Mouse (Mus musculus): ENCODE measurements around the gene Foxk1. TPM values are rescaled to one million over a fixed set of nuclear protein-coding genes. Genes with fewer than 3 reads are reported as not detected.
A peak's percentile ranks its signal among the peaks of the same experiment; 100 is the strongest.

The Foxk1 gene
- total RNA-seq, 2 experiments from 2014 or later, result 34.5 to 35.6 TPM

DNA sequence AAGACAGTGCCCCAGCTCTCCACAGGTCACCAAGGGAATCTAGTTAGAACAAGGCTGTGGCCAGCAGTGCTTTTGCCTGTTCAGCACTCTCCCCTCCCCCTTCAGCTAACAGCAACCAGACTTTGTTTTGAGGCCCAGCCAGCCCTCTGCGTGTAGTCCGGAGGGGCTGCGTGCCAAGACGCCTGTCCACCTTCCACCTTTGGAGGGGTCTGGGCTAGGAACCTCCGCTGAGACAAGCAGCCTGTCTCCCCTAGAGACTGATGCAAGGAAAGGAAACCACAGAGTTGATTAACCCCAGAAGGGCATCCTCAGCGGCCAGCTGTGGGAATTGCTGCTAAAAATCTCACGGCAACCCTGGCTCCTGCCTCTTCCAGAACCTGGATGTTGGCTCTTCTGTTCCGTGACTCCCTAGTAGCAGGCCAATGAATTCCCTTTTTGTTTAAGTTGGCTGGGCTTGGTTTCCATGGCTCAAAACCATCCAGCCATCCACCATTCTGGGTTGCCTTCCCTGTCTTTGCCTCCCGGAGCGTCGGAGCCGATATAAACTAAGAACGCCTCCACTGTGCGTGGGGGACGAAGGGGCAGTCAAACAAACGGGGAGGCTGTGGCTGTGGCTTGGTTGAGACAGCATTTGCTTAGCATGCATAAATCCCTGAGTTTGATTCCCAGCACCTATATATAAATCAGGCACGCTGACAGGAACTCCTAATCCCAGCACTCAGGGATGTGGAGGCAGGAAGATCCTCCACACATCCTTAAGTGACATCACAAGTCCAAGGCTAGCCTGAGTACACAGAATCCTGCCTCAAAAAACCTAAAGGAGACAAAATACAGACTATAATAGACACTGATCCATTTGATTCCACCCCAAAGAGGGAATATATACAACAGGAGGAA, 14.3 kb upstream of the Foxk1 start:
- peak; percentile 67 for DNase-seq
- intact Hi-C loops (cut with DNase I), result no loop called here

GRCm38 (mm10) chr5:142387716-142388115, 13.6 kb upstream of the Foxk1 start:
- DNase-seq, result no peak
- intact Hi-C loops (cut with DNase I), result no loop called here

DNA sequence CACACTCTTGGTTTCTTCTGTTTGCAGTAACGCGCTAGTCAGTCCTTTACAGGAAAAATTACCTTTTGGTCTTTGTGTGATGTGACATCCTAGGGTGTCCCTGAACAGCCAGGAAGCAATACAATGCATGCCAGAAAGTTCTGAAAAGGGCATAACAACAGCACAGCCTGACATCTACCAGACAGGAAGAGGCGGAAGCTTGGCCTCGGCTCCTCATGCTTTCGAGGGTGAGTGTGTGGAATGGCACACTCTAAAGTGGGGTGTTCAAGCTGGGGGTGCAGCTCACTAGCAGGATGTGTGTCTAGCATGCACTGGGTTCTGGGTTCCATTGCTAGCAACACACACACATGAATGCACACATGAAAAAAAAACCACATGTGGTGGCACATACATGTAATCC, 9.6 kb upstream of the Foxk1 start:
- DNase-seq, result no peak
- intact Hi-C loops (cut with DNase I), result no loop called here

DNA sequence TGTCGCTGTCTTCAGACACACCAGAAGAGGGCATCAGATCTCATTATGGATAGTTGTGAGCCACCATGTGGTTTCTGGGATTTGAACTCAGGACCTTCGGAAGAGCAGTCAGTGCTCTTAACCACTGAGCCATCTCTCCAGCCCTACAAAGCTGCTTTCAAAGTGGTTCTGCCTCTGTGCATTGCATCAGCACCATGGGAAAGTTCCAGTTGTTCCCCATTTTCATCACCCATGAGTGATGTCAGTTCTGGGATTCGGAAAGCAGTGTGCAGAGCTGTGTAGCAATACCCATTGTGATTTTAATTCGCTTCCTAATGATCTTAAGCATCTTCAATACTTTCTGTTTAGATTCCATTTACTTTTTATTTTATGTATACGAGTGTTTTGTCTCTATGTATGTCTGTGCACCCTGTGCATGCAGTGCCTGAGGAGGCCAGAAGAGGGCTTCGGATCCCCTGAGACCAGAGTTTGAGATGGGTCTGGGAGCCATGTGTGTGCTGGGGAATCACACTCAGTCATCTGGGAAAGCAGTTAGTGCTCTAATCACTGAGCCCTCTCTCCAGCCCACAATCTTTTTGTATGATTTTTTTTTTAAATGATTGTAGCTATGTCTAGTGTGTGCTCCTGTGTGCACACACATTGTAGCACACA, 6.6 kb upstream of the Foxk1 start:
- intact Hi-C loops (cut with DNase I), result no loop called here

DNA sequence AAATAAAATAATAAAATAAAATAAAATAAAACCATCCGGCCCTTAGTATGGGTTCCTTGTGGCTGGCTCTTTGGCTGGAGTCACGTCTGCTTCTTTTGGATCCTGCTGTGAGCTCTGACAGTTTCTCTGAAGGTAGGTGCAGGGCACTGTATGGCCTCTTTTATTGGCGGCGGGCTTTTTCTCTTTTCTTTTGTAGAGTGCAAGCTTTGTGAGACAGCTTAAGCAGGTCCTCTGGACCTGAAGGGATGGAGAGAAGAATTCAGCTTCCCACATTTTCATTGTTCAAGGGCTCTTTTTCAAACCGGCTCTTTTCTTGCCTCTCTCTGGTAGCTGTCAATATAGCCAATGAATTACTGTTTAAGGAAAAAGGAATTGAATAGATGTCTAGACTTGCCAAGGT, 5.4 kb upstream of the Foxk1 start:
- DNase-seq, result no peak
- intact Hi-C loops (cut with DNase I), result no loop called here

More for the DNA sequence above, 6.6 kb upstream of the Foxk1 start:
- DNase-seq, result no peak

GRCm38 (mm10) chr5:142400181-142400883, 965 bp upstream of the Foxk1 start:
- DNase-seq, result no peak
- intact Hi-C loops (cut with DNase I), result loop anchor here (5.0 kb wide), 1 partner anchor 33 kb away; no protein-coding TSS in a partner anchor

- intact Hi-C loops (cut with DNase I), result loop anchor here (5.0 kb wide), 1 partner anchor 35 kb away; no protein-coding TSS in a partner anchor
- DNase-seq, result no peak
These were observed 636 bp downstream of the Foxk1 start for GRCm38 (mm10) chr5:142401641-142402625.

- intact Hi-C loops (cut with DNase I), result loop anchor here (5.0 kb wide), 1 partner anchor 36 kb away; no protein-coding TSS in a partner anchor
- no peak for DNase-seq
These were observed 2.4 kb downstream of the Foxk1 start for GRCm38 (mm10) chr5:142403694-142404093.

DNA sequence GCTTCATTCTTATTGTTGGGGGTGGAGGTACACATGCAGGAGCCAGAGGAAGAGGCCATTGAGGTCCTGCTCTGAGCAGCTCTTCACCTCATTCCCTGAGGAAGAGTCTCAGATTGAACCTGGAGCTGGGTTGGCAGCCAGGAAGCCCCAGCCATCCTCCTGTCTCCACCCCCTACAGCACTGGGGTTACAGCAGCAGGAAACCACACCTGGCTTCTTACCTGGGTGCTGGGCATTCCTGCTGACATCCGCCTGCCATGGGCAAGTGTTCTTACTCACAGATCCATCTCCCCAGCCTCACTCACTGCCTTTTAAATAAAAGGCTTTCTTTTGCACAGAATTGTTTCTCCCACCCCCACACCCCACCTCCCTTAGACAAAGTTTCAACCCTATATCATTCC, 3.0 kb downstream of the Foxk1 start:
- no peak for DNase-seq
- intact Hi-C loops (cut with DNase I), result loop anchor here (5.0 kb wide), 1 partner anchor 37 kb away; no protein-coding TSS in a partner anchor

DNA sequence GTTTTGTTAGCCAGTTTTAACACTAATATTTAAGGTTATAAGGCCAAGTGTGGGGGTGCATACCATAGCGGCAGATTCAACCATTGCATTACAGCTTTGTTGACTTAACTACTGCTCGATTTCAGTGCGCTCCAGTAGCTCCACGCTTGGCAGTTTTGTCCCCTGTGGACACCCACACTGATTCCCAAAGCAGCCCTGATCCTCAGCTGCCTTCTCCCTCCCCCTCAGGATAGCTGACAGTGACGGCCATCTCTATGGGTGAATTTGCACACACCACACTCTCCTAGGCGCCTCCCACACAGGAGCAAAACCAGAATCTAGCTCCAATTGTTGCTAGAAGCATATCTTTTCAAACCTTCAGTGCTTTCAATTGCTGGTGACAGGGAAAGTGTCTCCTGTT, 4.1 kb downstream of the Foxk1 start:
- intact Hi-C loops (cut with DNase I), result no loop called here
- DNase-seq, result no peak

DNA sequence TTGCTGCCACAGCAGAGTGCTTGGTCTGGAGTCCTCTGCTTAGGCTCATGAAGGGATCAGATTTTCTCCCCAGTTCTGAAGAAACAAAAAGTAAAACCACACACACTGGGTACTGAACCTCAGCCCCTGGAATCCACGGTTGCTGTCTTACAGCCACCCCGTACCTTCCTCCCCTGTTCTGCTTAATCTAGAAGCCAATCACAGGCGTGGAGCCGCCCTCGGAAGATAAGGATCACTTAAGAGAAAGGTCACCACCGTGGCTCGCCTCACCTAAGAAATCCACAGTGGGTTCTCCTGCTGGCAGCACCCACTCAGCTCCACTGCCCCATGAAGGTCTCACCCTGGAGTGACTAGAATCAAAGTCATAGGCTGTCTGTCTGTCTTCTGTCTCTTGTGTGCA, 5.1 kb downstream of the Foxk1 start:
- no peak for DNase-seq
- intact Hi-C loops (cut with DNase I), result no loop called here

DNA sequence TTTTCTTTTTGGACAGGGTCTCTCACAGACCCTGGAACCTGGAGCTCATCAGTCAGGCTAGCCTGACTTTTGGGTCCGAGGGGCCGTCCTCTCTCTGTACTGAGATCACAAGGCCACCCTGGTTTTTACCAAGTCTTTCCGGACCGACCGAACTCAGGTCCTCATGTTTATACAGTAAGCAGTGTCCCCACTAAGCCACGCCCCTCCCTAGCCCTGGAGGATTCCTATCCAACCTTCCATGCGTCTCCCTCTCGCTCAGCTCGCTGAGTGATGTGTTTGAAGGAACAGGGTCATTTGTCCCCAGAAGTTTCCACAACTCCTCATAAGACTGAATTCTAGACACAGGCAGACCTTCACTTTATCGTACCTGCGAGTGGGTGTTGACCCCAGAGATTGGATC, 5.6 kb downstream of the Foxk1 start:
- intact Hi-C loops (cut with DNase I), result no loop called here
- no peak for DNase-seq

GRCm38 (mm10) chr5:142407381-142407780, 6.1 kb downstream of the Foxk1 start:
- intact Hi-C loops (cut with DNase I), result no loop called here
- no peak for DNase-seq

- intact Hi-C loops (cut with DNase I), result no loop called here
- no peak for DNase-seq
These were observed 7.9 kb downstream of the Foxk1 start for GRCm38 (mm10) chr5:142409169-142409568.

- intact Hi-C loops (cut with DNase I), result no loop called here
These were observed 9.1 kb downstream of the Foxk1 start for GRCm38 (mm10) chr5:142410348-142410747.

GRCm38 (mm10) chr5:142412678-142413385, 11.5 kb downstream of the Foxk1 start:
- peak; percentile 53 for DNase-seq
- intact Hi-C loops (cut with DNase I), result no loop called here

More at GRCm38 (mm10) chr5:142410348-142410747, 9.1 kb downstream of the Foxk1 start:
- DNase-seq, result no peak

DNA sequence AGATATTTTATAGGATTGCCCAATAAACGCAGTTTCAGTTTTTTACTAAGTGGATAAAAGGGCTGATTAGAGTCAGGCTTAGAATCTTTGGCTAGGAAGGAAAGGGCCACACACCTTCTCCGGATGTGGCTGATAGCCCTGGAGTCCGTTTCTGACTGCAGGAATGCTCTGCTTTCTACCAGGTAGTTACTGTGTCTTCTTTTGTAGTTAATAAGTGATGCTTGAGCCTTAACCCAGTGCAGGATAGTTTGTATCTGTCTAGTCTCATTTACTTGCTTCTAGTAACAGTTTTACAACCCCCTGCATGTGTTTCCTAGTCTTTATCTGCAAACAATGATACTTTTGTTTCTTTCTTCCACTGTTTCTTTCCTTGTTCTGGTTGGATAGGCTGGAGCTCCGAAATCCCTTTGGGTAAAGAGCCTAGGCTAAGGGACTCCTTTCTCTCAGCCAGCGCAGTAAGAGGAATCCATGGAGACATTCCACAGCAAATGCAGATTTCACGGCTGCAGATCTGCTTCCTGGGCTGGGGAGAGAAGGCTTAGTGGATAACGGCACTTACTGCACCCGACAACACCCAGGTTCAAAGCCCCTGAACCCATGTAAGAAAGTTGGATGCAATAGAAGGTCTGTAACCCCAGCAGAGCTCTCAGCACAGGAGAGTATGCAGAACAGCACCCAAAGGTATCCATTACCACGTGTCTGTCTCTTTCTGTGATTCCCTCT, 12.6 kb downstream of the Foxk1 start:
- no peak for DNase-seq
- intact Hi-C loops (cut with DNase I), result no loop called here

GRCm38 (mm10) chr5:142415401-142415800, 14.1 kb downstream of the Foxk1 start:
- intact Hi-C loops (cut with DNase I), result no loop called here
- DNase-seq, result no peak
